Mouse (Mus musculus) monocyte, adult 59 days (primary cell): ENCODE measurements around the gene Xrn1. TPM values are rescaled to one million over a fixed set of nuclear protein-coding genes. Genes with fewer than 3 reads are reported as not detected.

Experiments used
- total RNA-seq, 2 experiments: library from RNA; stranded (reverse); gene quantifications; one replicate each; pipeline ENCODE4 v1.2.4; 2023

Xrn1 gene
- total RNA-seq: 10 to 100 TPM; 33.5 to 36.0 TPM

DNA sequence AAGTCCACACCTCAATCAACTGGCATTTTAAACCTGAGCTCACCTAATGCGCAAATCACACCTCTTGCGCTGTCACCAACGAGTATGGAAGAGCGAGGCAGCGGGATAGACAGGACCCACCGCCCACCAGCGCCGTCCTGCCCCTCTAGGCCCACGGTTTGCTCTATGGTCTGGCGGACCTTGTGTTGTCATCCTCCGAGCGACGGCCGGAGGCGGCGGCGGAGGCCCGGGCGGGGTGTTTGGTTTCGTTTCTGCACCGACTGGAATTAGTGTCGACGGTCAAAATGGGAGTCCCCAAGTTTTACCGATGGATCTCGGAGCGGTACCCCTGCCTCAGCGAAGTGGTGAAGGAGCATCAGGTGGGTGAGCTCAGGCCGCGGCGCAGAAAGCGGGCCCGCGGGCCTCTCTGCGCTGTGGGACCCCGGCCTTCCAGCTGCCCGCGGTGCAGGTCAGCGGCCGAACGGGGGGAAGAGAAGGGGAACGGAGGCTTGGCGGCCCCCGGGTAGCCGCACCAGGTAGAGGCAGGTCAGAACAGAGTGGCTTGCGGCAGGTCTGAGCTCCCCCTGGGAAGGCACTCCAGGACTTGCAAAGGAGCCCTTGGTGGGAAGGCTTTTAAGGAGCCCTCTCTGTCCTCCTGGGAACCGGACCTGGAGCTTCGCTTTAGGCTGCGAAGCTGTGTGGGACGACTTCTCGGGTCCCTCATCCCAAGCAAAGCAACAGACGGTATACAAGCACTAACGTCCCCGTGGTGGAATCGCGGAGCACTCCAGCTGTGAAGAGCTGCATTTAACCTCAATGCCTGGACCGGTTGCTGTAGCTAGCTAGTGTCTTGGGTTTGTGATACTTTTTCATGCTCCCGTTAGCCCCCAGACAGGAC, at the start of gene Xrn1:
Gene Xrn1 (plus strand): TSS at position 176 of the 877 bp plus-strand sequence.

Other genes starting within 250 kb of the Xrn1 start
- gene Trpc1, start 204.4 kb upstream of the Xrn1 start, total RNA-seq: 1 to 10 TPM; 1.7 to 2.9 TPM
- gene Pls1, start 109.4 kb upstream of the Xrn1 start, total RNA-seq: under 1 TPM; 0.13 to 0.61 TPM
- 10 to 100 TPM; 13.7 to 15.6 TPM for gene Atr, start 97.2 kb upstream of the Xrn1 start, total RNA-seq
- gene Gk5, start 164.6 kb downstream of the Xrn1 start, total RNA-seq: 1 to 10 TPM; 3.2 to 4.9 TPM
- 10 to 100 TPM in 1 of 2 experiments, 1 to 10 TPM in 1; 9.2 to 11.1 TPM for gene Tfdp2, start 241.5 kb downstream of the Xrn1 start, total RNA-seq